Mouse (Mus musculus): ENCODE data around the gene Cntrl. TPM values are rescaled to one million over a fixed set of nuclear protein-coding genes. Genes with fewer than 3 reads are reported as not detected.
A peak's percentile ranks its signal among the peaks of the same experiment; 100 is the strongest.

Cntrl gene
- polyA plus RNA-seq, 1 experiment from 2014 or later, result 14.4 TPM

DNA sequence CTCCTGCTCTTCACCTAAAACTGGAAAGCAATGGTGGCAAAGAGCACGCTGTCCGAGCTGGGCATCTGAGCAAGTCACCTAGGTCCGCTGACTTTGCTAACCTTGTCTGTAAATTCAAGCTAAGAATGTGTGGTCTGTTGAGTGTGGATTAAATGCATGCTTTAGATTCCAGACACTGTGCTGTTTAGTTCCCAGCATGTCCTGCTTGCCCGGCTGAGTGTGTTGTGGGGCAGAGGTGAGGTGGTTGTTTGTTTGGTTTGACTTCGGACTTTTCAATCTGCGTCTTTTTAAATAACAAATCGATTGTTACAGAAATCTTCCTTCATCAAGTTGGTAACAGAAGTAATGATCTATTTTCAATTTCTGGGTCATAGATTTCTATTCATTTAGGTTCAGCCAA is 48.5 kb downstream of the Cntrl start:
- H3K9me3 ChIP-seq (replicated peaks), result no peaks in the 10 kb centered on the region
- H3K27ac ChIP-seq, result peak overlapping the region; percentile 61
- no peak overlapping the region for H3K9ac ChIP-seq
- no peak overlapping the region for H3K4me2 ChIP-seq
- ATAC-seq (replicated peaks; ENCODE audit: insufficient number of reproducible peaks, insufficient read depth, low FRiP score, low read depth), result no peak
- H3K36me3 ChIP-seq, result peaks cover 65% of the 10 kb centered on the region
- no peak overlapping the region for H3K4me3 ChIP-seq
- 64% methylated on average over 7 of the region's 7 CpGs for WGBS
- H3K27me3 ChIP-seq, result no peaks in the 10 kb centered on the region
- H3K4me1 ChIP-seq (replicated peaks), result peaks cover 23% of the 10 kb centered on the region

DNA sequence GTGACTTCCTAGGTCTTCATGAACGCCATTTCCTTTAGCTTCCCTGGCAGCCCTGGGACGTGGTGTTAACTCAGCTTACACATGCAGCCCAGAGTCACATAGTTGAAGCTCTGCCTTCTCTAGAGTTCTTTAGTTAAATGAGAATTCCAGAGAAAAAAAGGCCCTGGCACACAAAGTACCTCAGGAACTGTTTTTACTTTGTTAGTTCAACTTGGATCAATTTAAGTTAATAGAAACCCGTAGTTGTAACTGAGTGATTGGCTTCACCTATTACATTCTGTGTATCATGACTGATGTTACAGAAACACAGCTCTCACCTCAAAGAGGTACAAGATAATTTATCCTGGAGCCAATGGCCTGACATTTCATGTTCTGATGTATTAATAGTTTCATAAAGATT is 49.1 kb downstream of the Cntrl start:
- H3K4me2 ChIP-seq, result no peak overlapping the region
- 0 out of 2 replicates have a peak overlapping the region, but pooled peaks have one; percentile 61 for H3K27ac ChIP-seq
- H3K36me3 ChIP-seq, result peaks cover 66% of the 10 kb centered on the region
- peaks cover 20% of the 10 kb centered on the region for H3K4me1 ChIP-seq (replicated peaks)
- 78% methylated on average over 3 of the region's 3 CpGs for WGBS
- H3K9ac ChIP-seq, result no peak overlapping the region
- no peak overlapping the region for H3K4me3 ChIP-seq
- ATAC-seq (replicated peaks; ENCODE audit: insufficient number of reproducible peaks, insufficient read depth, low FRiP score, low read depth), result no peak
- no peaks in the 10 kb centered on the region for H3K9me3 ChIP-seq (replicated peaks)
- no peaks in the 10 kb centered on the region for H3K27me3 ChIP-seq

DNA sequence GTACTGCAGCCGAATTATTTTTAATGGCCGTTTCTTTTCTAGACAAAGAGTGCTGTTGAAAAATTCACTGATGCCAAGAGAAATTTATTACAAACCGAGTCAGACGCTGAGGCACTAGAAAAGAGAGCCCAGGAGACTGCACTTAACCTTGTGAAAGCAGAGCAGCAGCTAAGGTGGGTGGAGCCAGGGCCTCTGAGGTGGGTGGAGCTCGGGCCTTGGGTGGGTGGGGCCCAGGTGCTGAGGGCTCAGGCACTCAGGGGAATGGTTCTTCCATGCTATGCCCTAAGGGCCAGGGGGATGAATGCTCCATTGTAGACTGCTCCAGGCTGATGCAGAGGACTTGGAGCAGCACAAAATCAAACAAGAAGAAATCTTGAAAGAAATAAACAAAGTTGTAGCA is 50.9 kb downstream of the Cntrl start:
- Histone ChIP-seq H3K27me3 (no peaks in the 10 kb centered on the region), H3K9me3 (replicated peaks) (no peaks in the 10 kb centered on the region), H3K27ac (no peak overlapping the region), H3K4me3 (no peak overlapping the region), H3K4me2 (no peak overlapping the region), H3K4me1 (replicated peaks) (0 out of 2 replicates have a peak, but pooled peaks cover 8% of the 10 kb centered on the region), H3K36me3 (peaks cover 63% of the 10 kb centered on the region), H3K9ac (no peak overlapping the region)
- no peak for ATAC-seq (replicated peaks; ENCODE audit: insufficient number of reproducible peaks, insufficient read depth, low FRiP score, low read depth)
- 48% methylated on average over 5 of the region's 5 CpGs for WGBS

DNA sequence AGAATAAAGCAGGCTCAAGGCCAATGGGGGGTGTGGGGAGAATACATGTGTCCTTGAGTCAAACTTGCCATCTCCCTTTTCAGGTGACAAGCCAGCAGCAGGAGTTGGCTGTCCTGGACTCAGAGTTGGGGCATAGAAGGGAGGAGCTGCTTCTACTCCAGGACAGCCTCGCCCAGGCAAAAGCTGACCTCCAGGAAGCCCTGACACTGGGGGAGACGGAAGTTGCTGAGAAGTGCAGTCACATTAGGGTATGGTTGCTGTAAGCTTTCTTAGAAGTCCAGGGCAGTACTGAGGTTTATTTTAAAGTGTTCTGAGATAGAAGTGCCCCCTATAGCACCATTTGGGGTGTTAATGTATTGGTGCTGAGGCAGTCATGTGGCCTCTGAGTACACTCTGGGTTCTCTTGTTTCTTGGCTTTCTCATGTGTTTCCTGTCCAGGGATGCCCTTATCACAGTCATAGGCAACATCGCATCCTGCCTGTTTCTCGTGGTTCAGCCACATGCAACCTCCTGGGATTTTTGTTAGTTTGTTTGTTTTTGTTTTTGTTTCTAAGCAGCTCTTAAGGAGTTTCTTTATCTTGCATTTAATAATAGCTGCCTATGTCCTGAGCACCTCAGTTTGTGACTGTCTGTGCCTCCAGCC is 52.7 kb downstream of the Cntrl start:
- no peak for ATAC-seq (replicated peaks; ENCODE audit: insufficient number of reproducible peaks, insufficient read depth, low FRiP score, low read depth)
- Histone ChIP-seq H3K27me3 (no peaks in the 10 kb centered on the region), H3K9ac (no peak overlapping the region), H3K4me1 (replicated peaks) (0 out of 2 replicates have a peak, but pooled peaks cover 7% of the 10 kb centered on the region), H3K4me2 (no peak overlapping the region), H3K36me3 (peaks cover 66% of the 10 kb centered on the region), H3K27ac (no peak overlapping the region), H3K4me3 (no peak overlapping the region), H3K9me3 (replicated peaks) (no peaks in the 10 kb centered on the region)
- 63% methylated on average over 4 of the region's 4 CpGs for WGBS

DNA sequence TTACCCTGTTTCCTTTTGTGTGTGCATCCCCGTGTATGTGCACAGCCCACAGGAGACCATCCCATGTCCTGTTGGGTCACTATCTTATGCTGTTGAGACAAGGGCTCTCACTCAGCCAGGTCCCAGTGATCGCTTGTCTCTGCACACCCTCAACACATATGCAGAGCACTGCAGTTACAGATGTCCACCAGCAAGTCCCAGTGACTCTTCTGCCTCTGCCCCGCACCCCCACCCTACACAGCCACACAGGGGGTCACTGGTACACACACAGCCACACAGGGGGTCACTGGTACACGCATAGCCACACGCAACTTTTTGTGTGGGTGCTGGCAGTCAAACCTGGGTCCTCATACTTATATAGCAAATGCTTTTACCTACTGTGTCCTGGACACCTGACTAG is 54.1 kb downstream of the Cntrl start:
- Histone ChIP-seq H3K9me3 (replicated peaks) (no peaks in the 10 kb centered on the region), H3K4me3 (no peak overlapping the region), H3K4me1 (replicated peaks) (0 out of 2 replicates have a peak, but pooled peaks cover 2% of the 10 kb centered on the region), H3K27ac (no peak overlapping the region), H3K9ac (no peak overlapping the region), H3K36me3 (peaks cover 65% of the 10 kb centered on the region), H3K27me3 (no peaks in the 10 kb centered on the region), H3K4me2 (no peak overlapping the region)
- no peak for ATAC-seq (replicated peaks; ENCODE audit: insufficient number of reproducible peaks, insufficient read depth, low FRiP score, low read depth)
- WGBS, result 88% methylated on average over 5 of the region's 5 CpGs

DNA sequence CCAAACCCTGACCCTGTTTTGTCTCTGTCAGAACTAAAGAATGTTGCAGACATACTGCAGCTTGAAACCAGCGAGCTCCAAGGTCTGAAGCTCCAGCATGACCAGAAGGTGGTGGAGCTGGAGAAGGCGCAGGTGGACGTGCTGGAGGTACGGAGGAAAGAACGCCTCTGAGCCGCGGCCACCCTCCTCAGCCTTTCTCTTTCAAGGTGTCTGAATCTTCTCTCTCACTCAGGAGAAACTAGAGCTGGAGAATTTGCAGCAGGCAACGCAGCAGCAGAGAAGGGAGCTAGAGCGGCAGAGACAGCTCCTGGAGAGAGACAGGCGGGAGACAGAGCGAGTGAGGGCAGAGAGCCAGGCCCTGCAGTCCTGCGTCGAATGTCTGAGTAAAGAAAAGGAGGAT is 56.1 kb downstream of the Cntrl start:
- Histone ChIP-seq H3K4me1 (replicated peaks) (0 out of 2 replicates have a peak, but pooled peaks cover 2% of the 10 kb centered on the region), H3K4me2 (no peak overlapping the region), H3K9ac (no peak overlapping the region), H3K27me3 (no peaks in the 10 kb centered on the region), H3K9me3 (replicated peaks) (no peaks in the 10 kb centered on the region), H3K27ac (no peak overlapping the region), H3K36me3 (peaks cover 68% of the 10 kb centered on the region), H3K4me3 (no peak overlapping the region)
- ATAC-seq (replicated peaks; ENCODE audit: insufficient number of reproducible peaks, insufficient read depth, low FRiP score, low read depth), result no peak
- 94% methylated on average over 13 of the region's 13 CpGs for WGBS

DNA sequence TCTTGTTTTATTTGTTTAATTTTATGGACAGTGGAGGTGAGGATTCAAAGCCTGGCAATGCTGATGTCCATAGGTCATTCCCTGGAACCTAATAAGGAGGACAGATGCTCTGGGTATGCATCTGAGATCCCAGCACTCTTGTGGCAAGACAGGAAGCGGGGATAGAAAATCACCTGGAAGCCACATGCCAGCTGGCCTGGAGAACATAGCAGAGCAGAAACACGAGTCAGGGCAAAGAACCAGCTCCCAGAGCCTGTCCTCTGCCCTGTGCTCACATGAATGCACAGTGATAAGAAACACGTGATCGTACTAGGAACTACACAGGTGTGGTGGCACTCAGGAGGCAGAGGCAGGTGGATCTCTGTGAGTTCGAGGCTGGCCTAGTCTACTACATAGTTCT is 57.5 kb downstream of the Cntrl start:
- no peaks in the 10 kb centered on the region for H3K9me3 ChIP-seq (replicated peaks)
- H3K27me3 ChIP-seq, result no peaks in the 10 kb centered on the region
- H3K4me2 ChIP-seq, result no peak overlapping the region
- H3K4me3 ChIP-seq, result no peak overlapping the region
- H3K4me1 ChIP-seq (replicated peaks), result peaks cover 11% of the 10 kb centered on the region
- WGBS, result 87% methylated on average over 5 of the region's 5 CpGs
- H3K9ac ChIP-seq, result no peak overlapping the region
- peaks cover 77% of the 10 kb centered on the region for H3K36me3 ChIP-seq
- H3K27ac ChIP-seq, result no peak overlapping the region
- ATAC-seq (replicated peaks; ENCODE audit: insufficient number of reproducible peaks, insufficient read depth, low FRiP score, low read depth), result no peak

DNA sequence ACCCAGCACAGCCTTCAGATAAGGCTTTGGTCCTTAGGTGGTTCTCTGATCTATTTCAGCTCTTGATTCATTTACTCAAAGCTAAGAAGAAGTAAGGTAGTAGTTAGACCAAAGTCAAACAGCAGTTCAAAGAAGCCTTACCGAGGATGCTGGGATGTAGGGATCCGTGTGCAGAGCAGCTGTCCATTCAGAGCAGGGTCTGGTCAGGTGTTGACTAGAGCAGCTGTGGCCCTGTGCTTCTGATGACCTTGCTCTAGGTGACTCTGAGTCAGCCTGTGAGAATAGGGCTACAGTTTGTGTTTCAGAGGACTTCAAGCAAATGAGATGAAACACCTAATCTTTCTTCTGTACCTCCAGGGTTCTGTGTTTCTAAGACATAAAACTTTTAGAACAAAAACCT is 60.2 kb downstream of the Cntrl start:
- Histone ChIP-seq H3K27me3 (no peaks in the 10 kb centered on the region), H3K36me3 (peaks cover 79% of the 10 kb centered on the region), H3K9ac (no peak overlapping the region), H3K27ac (no peak overlapping the region), H3K4me1 (replicated peaks) (peaks cover 24% of the 10 kb centered on the region), H3K4me3 (no peak overlapping the region), H3K9me3 (replicated peaks) (no peaks in the 10 kb centered on the region), H3K4me2 (no peak overlapping the region)
- ATAC-seq (replicated peaks; ENCODE audit: insufficient number of reproducible peaks, insufficient read depth, low FRiP score, low read depth), result no peak
- 70% methylated on average over 2 of the region's 2 CpGs for WGBS

DNA sequence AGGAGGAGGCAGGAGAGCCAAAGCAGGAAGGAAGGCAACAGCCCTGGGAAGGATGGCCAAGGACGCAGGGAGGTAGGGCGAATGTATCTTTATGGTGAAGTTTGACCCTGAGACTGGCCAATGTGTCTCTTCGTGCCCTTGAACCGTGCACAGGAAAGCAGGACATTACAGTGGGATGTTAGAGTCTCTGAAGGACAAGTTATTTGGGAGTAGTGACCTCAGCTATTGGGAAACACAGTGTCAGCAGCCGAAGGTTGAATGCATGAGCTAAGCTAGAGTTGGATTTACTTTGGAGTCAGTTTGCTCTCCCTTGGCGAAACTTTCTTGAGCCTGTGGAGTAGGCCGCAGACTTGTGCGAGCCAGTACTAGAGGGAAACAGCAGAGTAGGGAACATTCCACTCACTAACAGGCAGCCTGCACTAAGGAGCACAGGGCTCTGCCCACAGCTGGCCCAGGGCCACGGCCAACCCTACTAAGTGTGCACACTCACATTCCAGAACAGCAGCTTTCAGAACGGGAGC is 62.1 kb downstream of the Cntrl start:
- Histone ChIP-seq H3K4me2 (no peak overlapping the region), H3K27me3 (no peaks in the 10 kb centered on the region), H3K4me3 (no peak overlapping the region), H3K4me1 (replicated peaks) (peaks cover 24% of the 10 kb centered on the region), H3K36me3 (peaks cover 80% of the 10 kb centered on the region), H3K9me3 (replicated peaks) (no peaks in the 10 kb centered on the region), H3K9ac (no peak overlapping the region), H3K27ac (peak overlapping the region; percentile 89)
- peak; percentile 88 for ATAC-seq (replicated peaks; ENCODE audit: insufficient number of reproducible peaks, insufficient read depth, low FRiP score, low read depth)
- WGBS, result 57% methylated on average over 10 of the region's 10 CpGs

DNA sequence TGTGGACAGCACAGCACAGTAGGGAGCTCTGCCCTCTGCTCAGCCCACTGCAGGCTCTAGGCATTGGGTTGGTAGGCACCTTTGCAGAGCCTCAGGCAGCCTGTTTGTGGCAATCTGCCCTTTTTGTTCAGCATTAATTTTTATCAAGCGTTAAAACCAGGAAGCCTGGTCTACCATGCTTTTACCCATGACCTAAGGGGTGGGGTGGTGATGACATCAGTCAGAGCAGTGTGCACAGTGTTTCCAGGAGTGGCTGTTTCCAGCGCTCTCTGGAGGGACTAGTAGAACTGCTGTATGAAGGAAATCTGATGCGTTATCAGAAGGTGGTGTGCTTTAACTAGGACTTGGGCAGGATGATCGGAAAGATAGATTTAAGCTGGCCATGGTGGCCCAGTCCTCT is 63.0 kb downstream of the Cntrl start:
- no peak overlapping the region for H3K4me2 ChIP-seq
- H3K27me3 ChIP-seq, result no peaks in the 10 kb centered on the region
- peak overlapping the region; percentile 89 for H3K27ac ChIP-seq
- no peaks in the 10 kb centered on the region for H3K9me3 ChIP-seq (replicated peaks)
- H3K4me3 ChIP-seq, result no peak overlapping the region
- no peak for ATAC-seq (replicated peaks; ENCODE audit: insufficient number of reproducible peaks, insufficient read depth, low FRiP score, low read depth)
- 77% methylated on average over 4 of the region's 4 CpGs for WGBS
- peaks cover 24% of the 10 kb centered on the region for H3K4me1 ChIP-seq (replicated peaks)
- no peak overlapping the region for H3K9ac ChIP-seq
- H3K36me3 ChIP-seq, result peaks cover 81% of the 10 kb centered on the region

DNA sequence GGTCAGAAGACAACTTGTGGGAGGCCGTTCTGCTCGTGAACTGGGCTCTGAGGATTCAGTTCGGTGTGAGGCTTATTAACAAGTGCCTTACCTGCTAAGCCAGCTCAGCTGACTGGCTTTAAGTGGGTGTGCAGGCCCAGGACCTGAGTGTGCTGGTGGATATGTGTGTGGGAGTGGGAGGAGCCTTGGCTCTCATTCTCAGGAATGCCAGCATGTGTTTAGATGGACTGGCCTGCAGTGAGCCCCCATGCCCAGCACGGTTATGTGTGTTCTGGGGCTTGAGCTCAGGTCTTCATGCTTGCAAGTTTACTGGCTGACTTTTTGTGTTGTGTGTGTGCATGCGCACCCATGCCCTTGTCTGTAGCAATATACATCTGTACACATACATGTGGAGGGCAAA is 64.4 kb downstream of the Cntrl start:
- Histone ChIP-seq H3K4me2 (no peak overlapping the region), H3K4me3 (no peak overlapping the region), H3K27ac (no peak overlapping the region), H3K9me3 (replicated peaks) (no peaks in the 10 kb centered on the region), H3K9ac (no peak overlapping the region), H3K27me3 (no peaks in the 10 kb centered on the region), H3K4me1 (replicated peaks) (peaks cover 24% of the 10 kb centered on the region), H3K36me3 (peaks cover 82% of the 10 kb centered on the region)
- WGBS, result 87% methylated on average over 5 of the region's 5 CpGs
- no peak for ATAC-seq (replicated peaks; ENCODE audit: insufficient number of reproducible peaks, insufficient read depth, low FRiP score, low read depth)

DNA sequence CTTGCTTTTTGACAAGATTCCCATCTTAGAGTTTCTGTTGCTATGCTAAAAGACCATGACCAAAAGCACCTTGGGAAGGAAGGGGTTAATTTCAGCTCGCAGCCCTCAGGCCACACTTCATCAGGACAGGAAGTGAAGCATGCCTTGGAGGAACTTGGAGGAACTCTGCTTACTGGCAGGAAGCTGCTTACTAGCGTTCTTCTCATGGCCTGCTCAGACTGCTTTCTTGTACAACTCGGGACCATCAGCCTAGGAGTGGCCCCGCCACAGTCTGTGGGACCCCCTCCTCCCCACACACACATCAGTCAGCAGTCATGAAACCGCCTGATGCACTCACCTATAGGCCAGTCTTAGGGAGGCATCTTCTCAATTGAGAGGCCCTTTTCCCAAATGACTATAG is 64.8 kb downstream of the Cntrl start:
- Histone ChIP-seq H3K4me3 (no peak overlapping the region), H3K27ac (peak overlapping the region; percentile 37; the same call in 1 of the 2 replicates), H3K9me3 (replicated peaks) (no peaks in the 10 kb centered on the region), H3K4me2 (no peak overlapping the region), H3K4me1 (replicated peaks) (peaks cover 24% of the 10 kb centered on the region), H3K27me3 (no peaks in the 10 kb centered on the region), H3K36me3 (peaks cover 85% of the 10 kb centered on the region), H3K9ac (no peak overlapping the region)
- ATAC-seq (replicated peaks; ENCODE audit: insufficient number of reproducible peaks, insufficient read depth, low FRiP score, low read depth), result no peak
- 40% methylated on average over 5 of the region's 5 CpGs for WGBS
